Mouse (Mus musculus): ENCODE data around the gene Nrarp.

Gene Nrarp

DNA sequence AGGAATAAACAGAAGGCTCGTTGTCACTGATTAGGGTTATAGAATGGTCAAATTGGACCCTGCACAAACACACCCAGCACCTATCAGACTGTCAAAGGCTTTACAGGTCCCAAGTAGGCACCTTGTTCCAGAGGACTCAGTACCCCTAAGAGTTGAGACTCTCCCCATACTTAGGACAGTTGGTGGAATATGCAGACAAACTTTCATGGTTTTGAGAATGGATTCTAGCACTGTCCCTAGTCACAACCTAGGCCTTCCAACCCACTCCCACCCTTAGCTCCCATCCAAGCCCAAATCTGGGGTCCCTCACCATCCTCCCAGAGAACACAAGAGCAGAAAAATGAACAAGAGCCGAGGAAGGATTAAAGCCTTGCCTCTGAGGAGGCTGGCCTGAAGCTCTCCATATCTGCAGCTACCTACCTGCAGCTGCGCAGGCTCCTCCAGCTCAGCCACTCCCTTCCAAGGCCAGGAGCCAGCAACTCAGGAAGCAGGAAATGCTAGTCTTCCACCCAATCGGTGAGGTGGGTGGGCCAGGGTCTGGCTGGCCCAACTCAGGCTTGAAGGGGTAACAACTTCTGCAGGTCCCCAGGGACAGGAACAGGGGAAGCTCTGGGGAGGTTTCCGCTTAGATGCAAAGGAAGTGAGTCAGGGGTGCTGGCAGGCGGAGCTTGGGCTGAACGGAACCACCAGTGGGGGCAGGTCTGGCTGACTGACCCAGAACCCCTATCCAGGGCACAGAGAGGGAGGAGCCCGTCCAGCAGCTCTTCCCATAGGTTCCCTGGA lies 15.8 kb downstream of the Nrarp start, which contains the start of gene Tor4a:
Gene Tor4a, minus strand, starts transcription at position 715 of the 783 bp plus-strand sequence.
- peak; percentile 81 for DNase-seq (ENCODE audit: inconsistent ontology term)

DNA sequence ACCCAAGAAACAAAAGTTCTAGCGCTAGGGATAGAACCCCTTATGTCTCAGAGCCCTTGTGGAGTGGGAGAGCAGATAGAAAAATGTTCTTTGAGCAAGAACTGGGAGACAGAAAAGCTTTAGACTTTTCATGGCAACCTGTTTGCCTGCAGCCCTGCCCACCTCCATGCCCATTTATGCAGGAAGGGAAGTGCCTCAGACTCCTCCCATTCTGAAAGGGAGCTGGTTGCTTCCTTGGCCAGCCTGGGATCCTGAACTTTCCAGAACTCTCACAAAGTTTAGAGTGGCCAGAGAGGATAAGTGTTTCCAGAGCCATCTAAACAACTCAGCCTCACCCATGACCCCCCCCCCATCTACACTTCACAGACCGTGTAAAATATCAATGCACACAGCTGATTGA lies 16.6 kb downstream of the Nrarp start:
- DNase-seq (ENCODE audit: inconsistent ontology term) = no peak

- DNase-seq (ENCODE audit: inconsistent ontology term) = no peak
Observed at GRCm38 (mm10) chr2:25197946-25198345, 17.4 kb downstream of the Nrarp start.

DNA sequence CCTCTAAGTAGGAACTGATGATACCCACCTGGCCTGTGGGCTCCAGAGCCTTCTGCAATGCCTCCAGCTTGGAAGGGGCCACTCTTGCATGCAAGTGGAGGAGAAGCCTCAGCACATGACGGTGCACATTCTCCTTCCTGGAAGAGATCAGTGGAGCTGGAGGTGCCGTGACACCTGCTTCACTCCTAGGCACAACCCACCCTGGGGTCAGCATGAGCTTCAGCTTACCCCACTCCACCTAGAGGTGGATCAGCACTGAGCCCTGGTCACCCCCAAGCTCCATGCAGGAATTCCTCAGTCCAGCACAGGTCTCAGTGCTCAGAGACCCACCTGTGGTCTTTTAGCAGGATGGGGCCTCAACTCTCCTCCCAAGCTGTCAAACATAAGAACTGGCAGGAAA lies 20.1 kb downstream of the Nrarp start:
- DNase-seq (ENCODE audit: inconsistent ontology term) = no peak

DNA sequence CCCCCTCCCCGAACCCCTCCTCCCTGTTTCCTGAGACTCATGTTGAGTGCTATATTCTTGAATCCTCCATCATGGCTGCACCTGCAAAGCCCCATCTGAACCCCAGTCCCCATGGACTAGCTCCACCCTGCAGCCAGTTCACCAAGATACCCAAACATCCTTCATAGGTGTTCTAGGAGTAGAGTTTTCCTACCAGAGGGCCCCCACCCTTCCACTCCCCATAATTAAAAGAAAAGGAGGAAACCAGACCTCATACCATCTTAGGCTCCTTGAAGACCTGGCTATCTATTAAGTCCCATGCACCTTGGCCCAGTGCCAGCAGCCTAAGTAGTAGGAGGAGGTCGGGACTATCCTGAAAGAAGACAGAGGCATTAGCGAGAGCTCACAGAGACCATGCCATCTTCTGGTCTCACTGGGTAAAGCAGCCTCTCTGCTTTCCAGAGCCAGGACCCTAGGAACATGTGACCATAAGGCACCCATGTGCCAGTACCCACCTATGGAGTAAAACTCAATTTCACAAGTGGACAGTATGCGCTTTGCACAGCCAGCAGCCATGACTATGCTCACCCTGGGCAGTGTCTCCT lies 23.2 kb downstream of the Nrarp start:
- no peak for DNase-seq (ENCODE audit: inconsistent ontology term)

DNA sequence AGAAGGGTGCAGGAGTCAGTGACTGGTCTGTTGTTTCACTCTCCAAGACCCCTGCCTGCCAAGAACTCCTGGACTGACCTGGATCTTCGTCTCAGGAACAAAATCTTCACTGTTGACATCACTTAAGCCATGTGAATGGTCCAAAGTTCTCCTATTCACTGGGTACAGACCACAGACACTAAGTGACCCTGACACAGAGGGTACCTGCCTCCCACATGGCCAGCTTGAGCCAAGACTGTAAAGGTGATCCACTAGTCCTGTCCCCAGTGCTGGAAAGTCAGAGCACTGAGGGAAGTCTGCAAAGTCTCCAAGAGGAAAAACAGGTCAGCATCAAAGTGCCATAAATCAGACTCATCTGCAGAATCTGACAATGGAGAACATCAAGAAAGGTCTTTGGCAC lies 27.0 kb downstream of the Nrarp start:
- DNase-seq (ENCODE audit: inconsistent ontology term) = no peak

GRCm38 (mm10) chr2:25210686-25211085 lies 30.1 kb downstream of the Nrarp start:
- DNase-seq (ENCODE audit: inconsistent ontology term) = no peak

GRCm38 (mm10) chr2:25211121-25211670 lies 30.6 kb downstream of the Nrarp start, which contains the start of gene Nelfb:
TSS of gene Nelfb (minus strand) at chr2:25211489.
- DNase-seq (ENCODE audit: inconsistent ontology term) = peak; percentile 96

DNA sequence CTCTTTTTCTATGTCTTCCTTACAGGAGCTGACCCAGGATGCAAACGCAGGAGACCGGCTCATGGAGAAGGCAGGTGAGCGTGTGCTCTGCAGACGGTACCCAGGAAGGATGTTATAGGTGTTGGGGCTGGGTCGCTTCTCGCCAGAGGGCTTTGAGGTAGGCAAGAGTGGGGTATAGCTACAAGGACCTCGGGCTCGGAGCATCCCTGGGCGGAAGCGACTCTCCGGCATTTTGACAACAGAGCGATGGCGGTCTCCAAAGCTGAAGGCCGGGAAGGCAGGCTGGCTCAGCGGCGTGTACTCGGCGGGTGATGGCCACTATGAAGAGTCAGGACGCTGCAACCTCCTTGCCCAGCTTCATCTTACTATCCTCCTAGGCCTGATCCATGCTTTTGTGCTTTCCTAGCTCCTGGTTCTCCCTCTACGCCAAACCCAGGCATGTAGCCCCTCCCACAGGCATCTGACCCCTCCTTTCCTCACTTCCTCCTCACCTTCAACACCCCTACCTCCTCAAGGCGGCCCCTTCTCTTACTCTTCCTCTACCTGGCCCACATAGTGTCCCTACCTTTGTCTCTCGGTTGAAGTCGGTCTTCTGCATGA lies 32.8 kb downstream of the Nrarp start:
- DNase-seq (ENCODE audit: inconsistent ontology term) = no peak

DNA sequence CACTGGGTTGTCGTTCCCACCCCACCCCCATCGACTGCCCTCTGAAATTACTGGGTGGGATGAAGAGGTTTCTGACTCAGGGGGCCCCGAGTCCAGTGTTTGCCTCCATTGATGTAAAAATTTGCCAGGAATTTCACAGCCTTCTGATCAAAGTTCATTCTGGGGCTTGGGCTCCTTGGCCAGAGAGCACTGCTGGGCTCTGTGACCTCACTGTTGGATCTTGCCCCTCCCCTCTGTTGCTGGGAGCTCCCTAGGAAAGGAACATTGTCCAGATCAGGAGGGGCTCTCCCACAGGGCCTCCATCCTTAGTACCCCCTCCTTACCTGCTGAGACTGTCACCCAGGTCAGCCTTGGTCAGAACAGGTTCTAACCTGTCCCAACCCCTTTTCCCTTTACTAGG lies 33.9 kb downstream of the Nrarp start, which contains the start of gene Stpg3:
Gene Stpg3, minus strand, starts transcription at position 194 of the 400 bp plus-strand sequence.
- no peak for DNase-seq (ENCODE audit: inconsistent ontology term)

- no peak for DNase-seq (ENCODE audit: inconsistent ontology term)
Observed at GRCm38 (mm10) chr2:25217666-25218065, 37.1 kb downstream of the Nrarp start.

DNA sequence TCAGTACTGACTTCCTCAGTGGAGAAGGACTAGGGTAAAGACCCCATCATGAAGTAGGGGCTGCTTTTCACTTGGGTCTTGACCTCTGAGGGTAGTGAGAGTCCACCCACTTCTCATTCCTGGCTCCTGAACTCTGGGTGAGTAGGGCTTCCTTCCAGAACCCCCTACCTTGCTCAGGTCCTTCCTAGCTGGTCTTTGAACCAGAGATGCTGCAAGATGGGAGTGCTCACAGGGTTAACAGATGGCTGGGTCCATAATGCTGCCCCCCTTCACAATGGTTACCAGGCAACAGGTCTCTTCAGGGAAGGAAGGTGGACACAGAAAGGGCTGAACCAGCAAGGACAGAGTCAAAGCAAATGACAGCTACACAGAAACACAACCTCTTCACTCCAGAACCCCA lies 37.9 kb downstream of the Nrarp start, which contains the start of gene Fam166a:
Gene Fam166a, plus strand, starts transcription at position 301 of the 400 bp plus-strand sequence.
- DNase-seq (ENCODE audit: inconsistent ontology term) = no peak

- DNase-seq (ENCODE audit: inconsistent ontology term) = no peak
Observed at GRCm38 (mm10) chr2:25221331-25221772, 40.8 kb downstream of the Nrarp start.

- DNase-seq (ENCODE audit: inconsistent ontology term) = peak; percentile 88
Observed at GRCm38 (mm10) chr2:25223681-25224491, 43.3 kb downstream of the Nrarp start.

GRCm38 (mm10) chr2:25224492-25224765 lies 43.9 kb downstream of the Nrarp start, which contains the start of gene Tubb4b:
TSS of gene Tubb4b (minus strand) at chr2:25224702.
- no peak for DNase-seq (ENCODE audit: inconsistent ontology term)

DNA sequence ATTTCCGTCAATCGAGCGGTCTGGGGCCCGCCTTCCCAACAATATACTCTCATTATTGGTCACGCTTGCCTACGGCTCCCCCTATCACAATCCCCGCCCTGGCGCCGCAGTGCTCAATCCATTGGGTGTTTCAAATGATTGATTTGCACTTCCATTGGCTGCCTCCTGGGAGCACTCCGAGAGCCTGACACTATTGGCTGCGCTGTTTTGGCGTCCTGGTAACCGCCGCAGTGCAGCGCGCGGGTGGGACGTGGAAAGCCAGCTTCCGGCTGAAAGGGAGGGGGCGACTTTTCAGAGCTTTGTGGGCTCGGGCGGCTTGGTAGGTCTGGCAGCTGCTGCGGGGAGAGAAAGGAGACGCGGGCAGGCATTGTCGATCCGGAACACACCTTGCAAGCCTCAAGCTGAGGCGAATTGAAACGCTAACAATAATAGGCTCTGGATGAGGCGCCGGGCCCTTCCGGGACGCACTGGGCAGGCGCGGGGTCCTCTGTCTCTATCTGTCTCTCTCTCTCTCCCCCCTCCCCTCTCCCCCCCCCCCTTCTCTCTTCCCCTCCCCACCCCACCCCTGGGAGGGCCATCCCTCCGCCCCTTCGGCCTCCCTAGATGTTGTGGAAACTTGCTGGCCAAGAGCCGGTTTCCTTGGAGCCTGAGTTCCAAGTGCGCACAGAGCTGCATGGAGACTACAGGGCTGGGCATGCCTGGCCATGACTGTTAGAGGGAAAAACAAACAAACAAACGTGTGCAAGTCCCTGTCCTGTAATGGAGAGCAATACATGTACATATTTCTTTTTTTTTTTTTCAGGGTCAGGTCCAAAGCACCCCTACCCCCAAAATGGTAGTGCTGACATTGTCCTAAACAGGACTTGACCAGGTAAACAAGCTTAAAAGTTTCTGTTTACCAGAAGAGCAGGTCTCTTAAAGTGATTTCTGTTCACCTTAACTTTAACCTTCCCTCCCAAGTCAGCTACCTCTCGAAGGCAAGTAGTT lies 44.5 kb downstream of the Nrarp start:
- peak; percentile 99 for DNase-seq (ENCODE audit: inconsistent ontology term)

- no peak for DNase-seq (ENCODE audit: inconsistent ontology term)
Observed at GRCm38 (mm10) chr2:25225811-25226379, 45.3 kb downstream of the Nrarp start.

- DNase-seq (ENCODE audit: inconsistent ontology term) = peak; percentile 24
Observed at GRCm38 (mm10) chr2:25226864-25227263, 46.3 kb downstream of the Nrarp start.

DNA sequence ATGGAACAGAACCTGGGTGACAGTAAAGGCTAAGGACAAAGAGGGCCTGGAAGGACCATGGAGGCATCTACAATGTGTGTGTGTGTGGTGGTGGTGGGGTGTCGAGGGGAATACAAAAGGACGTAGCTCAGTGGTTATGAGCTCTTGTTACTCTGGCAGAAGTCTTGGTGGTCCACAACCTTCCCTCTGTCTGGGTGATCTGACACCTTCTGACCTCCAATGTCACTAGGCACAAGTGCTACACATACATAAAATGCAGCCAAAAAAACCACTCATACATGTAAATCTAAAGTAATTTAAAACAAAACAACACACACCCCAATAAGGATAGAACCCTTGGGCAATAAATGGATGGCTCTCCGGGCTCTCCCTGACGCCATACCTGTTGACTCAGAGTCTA lies 46.8 kb downstream of the Nrarp start:
- DNase-seq (ENCODE audit: inconsistent ontology term) = no peak

- DNase-seq (ENCODE audit: inconsistent ontology term) = peak; percentile 89
Observed at GRCm38 (mm10) chr2:25228431-25228889, 47.9 kb downstream of the Nrarp start.
